Mouse (Mus musculus): ENCODE measurements around the gene Dand5.

Dand5 gene
- long read RNA-seq, experiment 1, partial matches to known transcripts: 1 of 20 reads
- long read RNA-seq, experiment 1, other reads (novel, unspliced or antisense): 19 of 20 reads
- long read RNA-seq, experiment 2, partial matches to known transcripts: 0 of 1 reads
- long read RNA-seq, experiment 2, other reads (novel, unspliced or antisense): 1 of 1 reads

DNA sequence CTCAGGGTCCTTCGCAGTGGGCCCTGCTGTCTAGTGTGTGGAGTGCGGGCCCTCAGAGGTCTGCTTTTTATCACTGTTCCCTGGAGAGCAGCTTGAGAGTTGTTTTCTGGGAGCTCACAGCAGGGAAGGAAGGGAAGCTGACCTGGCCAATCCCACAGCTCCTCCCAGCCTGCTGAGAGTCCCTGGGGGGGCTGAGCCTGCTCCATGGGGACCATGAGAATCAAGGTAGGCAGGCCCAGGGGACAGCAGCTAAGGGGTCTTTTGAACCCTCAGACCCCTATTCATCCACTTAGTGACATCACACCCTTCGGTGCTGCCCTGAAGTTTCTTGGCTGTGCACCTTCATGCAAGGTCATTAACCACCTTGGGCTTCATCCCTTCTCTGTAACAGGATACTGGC is at the start of gene Dand5:
Gene Dand5 (minus strand): TSS at position 101 of the 400 bp plus-strand sequence.
- intact Hi-C loops (cut with DNase I): no loop called here

- intact Hi-C loops (cut with DNase I): no loop called here
Observed at GRCm38 (mm10) chr8:84871376-84872308, 49.0 kb upstream of the Dand5 start, which contains the start of gene Syce2. Syce2 (plus strand) TSS chr8:84872111.

DNA sequence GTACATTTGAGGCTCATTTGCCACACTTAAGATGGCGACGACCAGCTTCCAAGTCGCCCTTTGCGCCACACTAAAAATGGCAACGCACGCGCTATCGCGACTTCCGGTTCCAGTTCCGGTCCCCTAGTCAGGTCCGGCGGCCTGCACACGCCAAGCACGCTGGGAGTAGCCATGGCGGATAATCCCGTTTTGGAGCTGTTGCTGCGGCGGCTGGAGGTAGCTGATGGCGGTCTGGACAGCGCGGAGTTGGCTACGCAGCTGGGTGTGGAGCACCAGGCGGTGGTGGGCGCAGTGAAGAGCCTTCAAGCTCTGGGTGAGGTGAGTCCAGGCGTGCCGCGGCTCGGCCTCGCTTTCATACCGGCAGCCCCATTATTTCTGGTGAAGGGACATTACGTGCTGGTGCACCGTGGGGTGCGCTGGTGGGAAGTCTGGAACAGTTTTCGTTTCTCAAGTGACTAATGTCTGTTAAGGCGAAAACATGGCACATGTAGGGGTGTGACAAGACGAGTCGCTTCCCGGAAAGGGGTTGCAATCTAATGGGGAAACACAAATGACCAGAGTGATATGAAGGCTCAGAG is 34.3 kb upstream of the Dand5 start, which contains the start of gene Farsa:
Gene Farsa (plus strand): TSS at position 126 of the 578 bp plus-strand sequence.
- intact Hi-C loops (cut with DNase I): no loop called here

DNA sequence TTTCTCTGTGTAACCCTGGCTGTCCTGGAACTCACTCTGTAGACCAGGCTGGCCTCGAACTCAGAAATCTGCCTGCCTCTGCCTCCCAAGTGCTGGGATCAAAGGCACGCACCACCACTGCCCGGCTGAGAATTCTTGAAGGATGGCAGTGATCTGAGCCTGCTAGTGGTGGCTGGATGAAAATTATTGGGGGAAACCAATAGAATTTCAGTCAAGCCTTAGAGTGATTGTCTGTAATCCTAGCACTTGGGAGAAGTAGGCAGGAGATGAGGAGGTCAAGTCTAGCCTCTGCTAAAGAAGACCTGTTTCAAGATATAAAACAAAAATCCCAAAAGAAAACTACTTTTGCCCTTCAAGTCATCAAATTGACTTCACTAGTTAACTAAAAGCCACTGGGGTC is 33.8 kb upstream of the Dand5 start:
- intact Hi-C loops (cut with DNase I): no loop called here

- intact Hi-C loops (cut with DNase I): no loop called here
Observed at GRCm38 (mm10) chr8:84847684-84848435, 25.2 kb upstream of the Dand5 start.

- intact Hi-C loops (cut with DNase I): no loop called here
Observed at GRCm38 (mm10) chr8:84846722-84847572, 24.3 kb upstream of the Dand5 start, which contains the start of gene Calr. Calr (minus strand) TSS chr8:84846934.

DNA sequence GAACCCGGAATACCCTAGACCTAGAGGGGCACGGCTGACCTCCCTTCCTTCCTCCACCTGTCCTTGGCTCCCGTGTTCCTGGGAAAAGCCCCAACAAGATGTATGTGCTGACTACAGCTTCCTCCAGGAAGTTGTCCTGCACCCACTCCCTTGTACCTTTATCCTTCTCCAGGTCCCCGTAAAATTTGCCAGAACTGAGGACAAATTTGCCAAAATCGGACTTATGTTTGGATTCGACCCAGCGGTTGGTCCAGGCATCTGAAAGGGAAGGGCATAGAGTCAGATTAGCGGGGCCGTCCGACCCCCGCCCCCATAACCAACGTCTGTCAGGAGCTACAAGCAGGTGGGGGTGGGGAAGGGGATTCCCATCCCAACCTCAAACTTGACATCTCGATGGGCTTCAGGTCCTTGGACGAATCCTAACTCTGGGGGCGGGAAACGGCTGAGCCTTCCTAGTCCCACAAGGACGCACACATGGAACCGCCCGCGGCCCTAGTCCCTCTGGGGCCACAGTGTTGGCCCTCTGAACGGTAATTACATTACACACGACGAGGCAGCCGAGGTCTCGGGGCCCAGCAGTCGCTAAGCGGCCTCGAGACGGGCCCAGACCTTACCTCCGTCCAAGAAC is 23.6 kb upstream of the Dand5 start:
- intact Hi-C loops (cut with DNase I): no loop called here

DNA sequence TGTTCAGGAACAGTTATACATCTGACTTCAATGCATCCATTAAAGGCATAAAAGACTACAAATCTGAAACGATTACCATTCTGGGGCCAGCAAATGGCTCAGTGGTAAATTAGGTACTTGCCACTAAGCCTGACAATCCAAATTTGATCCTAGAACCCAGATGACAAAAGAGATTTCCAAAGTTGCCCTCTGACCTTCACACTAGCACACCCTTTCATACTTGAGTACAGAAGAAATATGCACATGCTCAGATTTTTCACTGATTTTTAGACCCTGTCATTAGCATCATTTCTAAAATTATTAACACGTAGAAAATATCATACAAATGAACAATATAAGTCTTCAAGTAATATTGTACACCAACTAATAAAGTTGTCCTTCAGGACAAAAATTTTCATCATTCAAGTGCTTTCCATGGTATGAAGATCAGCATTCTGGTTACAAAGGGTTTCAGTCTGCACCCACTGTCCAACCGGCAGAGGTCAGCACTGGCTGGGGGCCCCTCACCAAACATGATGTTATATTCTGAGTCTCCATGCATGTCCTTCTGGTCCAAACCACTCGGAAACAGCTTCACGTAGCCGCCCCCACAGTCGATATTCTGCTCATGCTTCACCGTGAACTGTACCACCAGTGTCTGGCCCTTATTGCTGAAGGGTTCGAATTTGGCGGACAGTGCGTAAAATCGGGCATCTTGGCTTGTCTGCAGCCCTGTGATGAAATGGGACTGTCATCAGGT is 22.9 kb upstream of the Dand5 start:
- intact Hi-C loops (cut with DNase I): no loop called here

DNA sequence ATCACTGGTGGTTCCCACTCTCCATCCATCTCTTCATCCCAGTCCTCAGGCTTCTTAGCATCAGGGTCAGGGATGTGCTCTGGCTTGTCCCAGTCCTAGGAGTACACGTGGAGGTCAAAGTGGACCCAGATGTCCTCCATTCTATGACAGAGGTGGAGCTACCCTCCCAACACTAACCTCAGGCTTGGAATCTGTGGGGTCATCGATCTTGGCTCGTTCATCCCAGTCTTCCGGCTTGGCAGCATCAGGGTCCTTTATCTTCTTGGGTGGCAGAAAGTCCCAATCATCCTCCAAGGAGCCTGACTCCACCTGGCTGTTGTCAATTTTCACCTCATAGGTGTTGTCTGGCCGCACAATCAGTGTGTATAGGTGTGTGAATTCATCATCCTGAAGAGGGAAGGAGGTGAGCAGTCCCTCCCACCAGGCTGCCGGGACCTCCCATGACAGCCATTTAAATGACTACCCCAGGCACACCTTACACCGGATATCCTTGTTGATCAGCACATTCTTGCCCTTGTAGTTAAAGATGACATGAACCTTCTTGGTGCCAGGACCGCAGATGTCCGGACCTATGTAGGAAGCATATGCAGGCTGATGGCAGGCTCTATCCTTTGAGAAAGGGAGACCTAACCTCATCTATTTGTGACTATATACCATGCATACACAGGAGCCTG is 21.9 kb upstream of the Dand5 start:
- intact Hi-C loops (cut with DNase I): no loop called here

GRCm38 (mm10) chr8:84841514-84841913 is 18.9 kb upstream of the Dand5 start:
- intact Hi-C loops (cut with DNase I): no loop called here

GRCm38 (mm10) chr8:84840248-84840999 is 17.8 kb upstream of the Dand5 start, which contains the start of gene Rad23a:
Rad23a (minus strand) TSS chr8:84840665.
- intact Hi-C loops (cut with DNase I): no loop called here

- intact Hi-C loops (cut with DNase I): no loop called here
Observed at GRCm38 (mm10) chr8:84839875-84840247, 17.2 kb upstream of the Dand5 start.

DNA sequence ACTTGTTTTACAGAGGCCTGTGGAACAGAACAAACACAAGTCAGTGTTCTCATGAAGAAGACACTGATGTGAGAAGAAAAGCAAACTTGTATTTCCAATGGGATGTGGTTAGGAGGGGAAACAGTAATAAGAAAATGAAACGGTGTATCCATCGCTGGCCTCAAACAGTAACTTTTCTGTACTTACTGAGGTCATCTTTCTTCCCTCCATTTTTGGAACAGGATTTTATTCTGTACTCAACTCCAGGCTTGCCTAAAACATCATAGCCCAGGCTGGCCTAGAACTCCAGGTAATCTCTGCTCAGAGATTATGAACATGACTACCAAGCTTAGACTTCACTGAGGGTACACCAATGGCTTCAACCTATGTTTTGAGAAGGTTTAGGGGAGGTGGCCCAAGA is 16.8 kb upstream of the Dand5 start:
- intact Hi-C loops (cut with DNase I): no loop called here

GRCm38 (mm10) chr8:84838513-84838912 is 15.9 kb upstream of the Dand5 start:
- intact Hi-C loops (cut with DNase I): no loop called here

DNA sequence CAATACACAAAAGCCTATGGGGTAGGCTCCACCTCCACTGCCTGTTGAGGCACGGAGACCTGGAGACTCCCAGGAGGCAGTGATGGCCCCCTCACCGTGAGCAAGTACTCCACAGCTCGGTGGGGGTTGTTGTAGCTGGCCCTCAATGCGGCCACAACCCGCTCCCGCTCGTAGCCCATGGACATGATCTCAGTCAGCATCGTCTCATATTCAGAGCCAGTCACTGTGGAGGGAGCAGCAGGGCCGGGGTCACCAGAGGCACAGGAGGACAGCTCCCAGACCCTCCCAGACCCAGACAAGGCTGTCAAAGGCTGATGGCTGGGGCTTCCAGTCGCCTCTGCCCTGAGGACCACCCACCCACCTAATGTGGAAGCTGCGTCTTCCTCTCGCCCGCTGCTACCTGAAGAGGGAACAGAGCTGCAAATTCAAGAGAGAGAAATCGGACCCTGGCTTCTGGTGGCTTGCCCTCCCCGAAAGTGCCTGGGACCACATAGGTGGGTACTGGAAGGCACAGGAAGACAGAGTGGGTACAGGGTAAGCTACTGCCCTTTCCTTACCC is 15.4 kb upstream of the Dand5 start:
- intact Hi-C loops (cut with DNase I): no loop called here

DNA sequence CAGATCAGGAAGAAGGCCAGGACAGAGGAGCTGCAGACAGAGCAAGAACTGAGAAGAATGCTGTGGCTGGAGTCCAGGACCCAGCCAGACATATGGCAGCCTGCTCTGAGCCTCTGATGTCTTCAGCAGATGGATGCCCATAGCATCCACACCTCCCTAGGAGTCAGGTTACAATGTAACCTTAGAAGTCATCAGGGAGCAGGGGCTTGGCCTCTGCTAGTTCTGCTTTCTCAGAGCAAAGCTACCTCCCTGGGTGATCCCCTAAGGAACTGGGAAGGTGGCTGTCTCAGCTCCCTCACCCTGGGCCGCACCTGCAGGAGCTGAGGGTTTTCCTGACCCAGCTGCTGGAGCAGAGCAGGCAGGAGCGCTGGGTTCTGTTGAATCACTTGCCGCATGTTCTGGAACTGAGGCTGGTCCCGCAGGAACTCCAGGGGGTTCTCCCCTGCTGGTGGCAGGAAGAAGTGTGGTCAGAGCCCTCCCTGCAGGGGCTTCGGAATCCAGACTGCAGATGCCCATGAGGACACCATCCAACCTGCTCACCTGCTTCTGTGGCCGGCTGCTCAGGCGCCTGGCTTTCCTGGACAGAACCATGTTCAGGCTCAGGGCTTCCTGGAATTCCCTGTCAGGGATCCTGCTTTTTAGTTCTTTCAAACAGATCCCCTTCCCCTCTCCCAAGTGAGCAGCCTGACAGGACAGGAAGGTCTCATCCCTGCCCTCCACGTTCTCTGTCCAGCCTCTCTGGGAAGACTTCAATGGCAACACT is 14.7 kb upstream of the Dand5 start:
- intact Hi-C loops (cut with DNase I): no loop called here
